Mouse (Mus musculus) layer of hippocampus, postnatal 36 days (tissue): Measurements from ENCODE around the gene Igfn1. TPM values are rescaled to one million over a fixed set of nuclear protein-coding genes. Genes with fewer than 3 reads are reported as not detected.

Experiments
- DNase-seq, 2 experiments: peaks; one replicate each; pipeline ENCODE4 v3.0.0; 2022
- total RNA-seq, 2 experiments: library from RNA; stranded (reverse); gene quantifications; 2 replicates each; pipeline ENCODE4 v1.2.3; 2021

Igfn1 gene
- total RNA-seq, 2 experiments from 2014 or later = 0.07 to 0.25 TPM

- DNase-seq = no peak
Measured at GRCm38 (mm10) chr1:135929876-135930275, 76.3 kb downstream of the Igfn1 start.

GRCm38 (mm10) chr1:135925848-135926247, 80.3 kb downstream of the Igfn1 start:
- no peak for DNase-seq

GRCm38 (mm10) chr1:135924377-135924994, 81.7 kb downstream of the Igfn1 start:
- no peak for DNase-seq

- DNase-seq = no peak
Measured at GRCm38 (mm10) chr1:135923229-135923628, 82.9 kb downstream of the Igfn1 start.

GRCm38 (mm10) chr1:135918644-135919407, 87.3 kb downstream of the Igfn1 start, which contains the start of gene Pkp1:
Gene Pkp1 (minus strand): TSS chr1:135919207.
- DNase-seq = no peak

GRCm38 (mm10) chr1:135917206-135917605, 88.9 kb downstream of the Igfn1 start:
- DNase-seq = no peak

- no peak for DNase-seq
Measured at GRCm38 (mm10) chr1:135916486-135917058, 89.6 kb downstream of the Igfn1 start.

GRCm38 (mm10) chr1:135913657-135914056, 92.5 kb downstream of the Igfn1 start:
- no peak for DNase-seq

- no peak for DNase-seq
Measured at GRCm38 (mm10) chr1:135909381-135909780, 96.8 kb downstream of the Igfn1 start.

GRCm38 (mm10) chr1:135906736-135907135, 99.4 kb downstream of the Igfn1 start:
- peak; percentile 15 to 23 for DNase-seq

Other genes with a start within 250 kb of the Igfn1 start
- gene Phlda3, start 240.2 kb downstream of the Igfn1 start, total RNA-seq = 10 to 100 TPM; 14.0 to 16.6 TPM
- 1 to 10 TPM; 2.1 to 3.5 TPM for gene Tnni1, start 226.9 kb downstream of the Igfn1 start, total RNA-seq
- gene Lad1, start 187.7 kb downstream of the Igfn1 start, total RNA-seq = under 1 TPM; 0.62 to 0.73 TPM
- gene Tnnt2, start 170.0 kb downstream of the Igfn1 start, total RNA-seq = 1 to 10 TPM in 1 of 2 experiments, under 1 TPM in 1; 0.60 to 1.1 TPM
- not detected for gene Pkp1, start 87.1 kb downstream of the Igfn1 start, total RNA-seq
- 10 to 100 TPM; 67.7 to 74.3 TPM for gene Tmem9, start 1.8 kb upstream of the Igfn1 start, total RNA-seq
- gene Ascl5, start 44.5 kb upstream of the Igfn1 start, total RNA-seq = not detected
- 1 to 10 TPM; 1.0 to 1.2 TPM for gene Cacna1s, start 46.4 kb upstream of the Igfn1 start, total RNA-seq
- gene Kif21b, start 125.0 kb upstream of the Igfn1 start, total RNA-seq = 10 to 100 TPM; 34.5 to 36.2 TPM
- gene Mroh3, start 206.5 kb upstream of the Igfn1 start, total RNA-seq = 1 to 10 TPM; 1.4 to 1.6 TPM
- gene Inava, start 227.9 kb upstream of the Igfn1 start, total RNA-seq = 1 to 10 TPM; 3.3 to 4.3 TPM